Mouse (Mus musculus) stomach, embryonic 14.5 days (tissue): ENCODE results near the gene Pfpl. TPM values are rescaled to one million over a fixed set of nuclear protein-coding genes. Genes with fewer than 3 reads are reported as not detected.
A peak's percentile ranks its signal among the peaks of the same experiment; 100 is the strongest.

Experiments used
- ATAC-seq: fragments of 200-750 bp; cut with Nextera tagmentation; 2 replicates; pipeline ENCODE4 v1.8.0; 2017; ENCODE audit warnings: low read depth, moderate TSS enrichment; ENCODE audit not compliant: insufficient number of reproducible peaks, insufficient read depth, low FRiP score
- H3K27ac ChIP-seq: fragments of 300-500 bp; sonication (generic); 2 replicates; pipeline ENCODE4 v1.5.1; 2014; ENCODE audit warnings: mild to moderate bottlenecking, low read length, moderate library complexity, mixed read lengths
- H3K27me3 ChIP-seq: fragments of 300-500 bp; sonication (generic); 2 replicates; pipeline ENCODE4 v1.6.1; 2014; ENCODE audit warnings: low read length, control low read depth, mixed read lengths; ENCODE audit not compliant: control insufficient read depth, insufficient read depth
- H3K36me3 ChIP-seq: fragments of 300-500 bp; sonication (generic); 2 replicates; pipeline ENCODE4 v1.6.1; 2014; ENCODE audit warnings: mild to moderate bottlenecking, control low read depth, low read length, moderate library complexity, mixed read lengths; ENCODE audit not compliant: control insufficient read depth, insufficient read depth
- H3K4me1 ChIP-seq: fragments of 300-500 bp; sonication (generic); 2 replicates; pipeline ENCODE4 v1.6.1; 2014; ENCODE audit warnings: low read length, control low read depth, mixed read lengths; ENCODE audit not compliant: control insufficient read depth, insufficient read depth
- H3K4me2 ChIP-seq: fragments of 300-500 bp; sonication (generic); replicated peaks from 2 replicates; pipeline ENCODE4 v1.6.1; 2014; ENCODE audit warnings: low read depth, low read length, control low read depth
- H3K4me3 ChIP-seq: fragments of 300-500 bp; sonication (generic); 2 replicates; pipeline ENCODE4 v1.5.1; 2014; ENCODE audit warnings: low read depth, low read length, control low read depth
- H3K9ac ChIP-seq: fragments of 300-500 bp; sonication (generic); replicated peaks from 2 replicates; pipeline ENCODE4 v1.6.1; 2014; ENCODE audit warnings: low read depth, mild to moderate bottlenecking, control low read depth, low read length, moderate library complexity, mixed read lengths
- H3K9me3 ChIP-seq: fragments of 300-500 bp; sonication (generic); 2 replicates; pipeline ENCODE4 v1.6.1; 2016; ENCODE audit warnings: low read depth, low read length, control low read depth; ENCODE audit not compliant: control insufficient read depth
- WGBS: fragments of 180-500 bp; shearing (Covaris S2); extraction: QIAGEN DNeasy Blood & Tissue Kit; methylation state at CpG from one replicate; pipeline ENCODE4 v1.1.7; 2014; 5-methylcytosine and 5-hydroxymethylcytosine counted together
- polyA plus RNA-seq: library from polyadenylated mRNA; unstranded; fragments of >200 nt; fragmentation: Nextera tagmentation; extraction: Ambion mirVana; gene quantifications from 2 replicates; pipeline ENCODE4 v1.2.1, GENCODE M21; 2014

The Pfpl gene
- not detected in 2 replicates for polyA plus RNA-seq

GRCm38 (mm10) chr19:12427605-12428004 lies at the start of gene Pfpl:
TSS of gene Pfpl (plus strand) at chr19:12427905.
- H3K27me3 ChIP-seq, result no peaks in the 10 kb centered on the region
- no peak for ATAC-seq
- H3K4me2 ChIP-seq, result no peak within 1 kb of the TSS
- H3K4me1 ChIP-seq, result no peaks in the 10 kb centered on the region
- H3K4me3 ChIP-seq, result no peak within 1 kb of the TSS
- H3K27ac ChIP-seq, result no peak within 1 kb of the TSS
- no peak within 1 kb of the TSS for H3K9ac ChIP-seq
- WGBS, result 96% methylated on average over 6 of the region's 6 CpGs
- H3K36me3 ChIP-seq, result no peaks in the 10 kb centered on the region
- H3K9me3 ChIP-seq, result no peaks in the 10 kb centered on the region

DNA sequence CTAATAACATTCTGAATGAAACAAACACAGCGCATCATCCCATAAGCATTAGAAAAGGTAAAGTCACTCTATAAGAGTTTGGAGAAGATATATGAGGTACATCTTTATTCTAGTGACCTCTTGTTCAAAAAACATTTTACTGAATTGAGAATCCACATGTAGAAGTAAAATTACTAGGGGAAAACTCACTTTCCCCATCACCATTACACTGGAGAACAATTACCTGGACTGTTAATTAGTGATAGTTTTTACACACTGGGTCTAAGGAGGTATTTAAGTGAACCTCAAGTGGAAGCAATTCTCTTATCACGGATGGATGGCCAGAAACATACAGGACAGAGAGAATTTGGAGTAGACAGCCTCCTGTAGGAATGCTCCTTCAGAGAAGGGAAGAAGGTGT lies 40.7 kb upstream of the Pfpl start, which contains the start of gene Olfr1440:
Gene Olfr1440, plus strand, starts transcription at position 301 of the 400 bp plus-strand sequence.
- no peak within 1 kb of the TSS for H3K27ac ChIP-seq
- H3K36me3 ChIP-seq, result no peaks in the 10 kb centered on the region
- ATAC-seq, result no peak
- no peaks in the 10 kb centered on the region for H3K4me1 ChIP-seq
- no peaks in the 10 kb centered on the region for H3K9me3 ChIP-seq
- H3K4me3 ChIP-seq, result no peak within 1 kb of the TSS
- 76% methylated on average over 2 of the region's 2 CpGs for WGBS
- H3K9ac ChIP-seq, result no peak within 1 kb of the TSS
- no peak within 1 kb of the TSS for H3K4me2 ChIP-seq
- no peaks in the 10 kb centered on the region for H3K27me3 ChIP-seq

DNA sequence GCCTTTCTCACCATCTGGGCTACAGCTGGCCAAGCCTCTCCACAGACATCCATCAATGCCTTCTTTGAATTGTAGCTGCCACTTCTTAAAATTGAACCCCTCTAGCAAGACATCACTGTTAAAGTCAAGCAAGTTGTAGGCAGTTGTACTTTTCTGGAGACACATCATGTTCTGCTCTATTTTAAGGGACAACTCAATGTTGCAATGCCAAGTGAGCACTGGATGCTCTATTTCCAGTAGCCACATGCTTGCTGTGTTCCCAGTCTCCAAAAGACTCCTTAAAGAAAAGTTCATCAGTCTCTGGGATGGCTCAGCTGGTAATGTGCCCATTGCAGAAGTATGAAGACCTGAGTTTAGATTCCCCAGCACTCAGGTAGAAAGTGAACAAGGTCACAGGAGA lies 14.0 kb upstream of the Pfpl start:
- H3K36me3 ChIP-seq, result no peaks in the 10 kb centered on the region
- H3K27me3 ChIP-seq, result no peaks in the 10 kb centered on the region
- no peaks in the 10 kb centered on the region for H3K9me3 ChIP-seq
- H3K4me2 ChIP-seq, result no peak overlapping the region
- H3K4me3 ChIP-seq, result no peak overlapping the region
- no peak overlapping the region for H3K9ac ChIP-seq
- H3K4me1 ChIP-seq, result no peaks in the 10 kb centered on the region
- H3K27ac ChIP-seq, result no peak overlapping the region
- no peak for ATAC-seq

DNA sequence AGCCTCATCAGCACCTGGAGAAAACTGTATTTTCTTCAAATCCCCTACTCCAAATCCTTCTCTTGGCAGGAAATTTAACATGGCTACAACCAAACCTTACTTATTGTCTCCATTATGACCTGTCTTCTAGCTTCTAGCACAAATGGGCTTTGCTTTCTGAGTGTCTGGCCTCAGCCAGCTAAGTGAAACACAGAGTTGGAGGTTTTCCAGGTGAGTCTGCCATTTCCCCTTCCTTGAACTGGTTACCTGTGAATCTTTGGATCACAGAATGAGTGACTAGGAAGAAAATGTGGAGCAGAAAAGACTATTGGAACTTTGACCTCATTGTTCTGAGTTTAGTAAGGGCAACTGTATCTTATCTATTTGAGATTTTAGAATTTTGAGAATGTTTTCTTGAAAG lies 10.3 kb upstream of the Pfpl start, which contains the start of gene Olfr1441:
Gene Olfr1441, plus strand, starts transcription at position 73 of the 400 bp plus-strand sequence.
- no peak for ATAC-seq
- no peak within 1 kb of the TSS for H3K4me3 ChIP-seq
- no peak within 1 kb of the TSS for H3K27ac ChIP-seq
- no peaks in the 10 kb centered on the region for H3K4me1 ChIP-seq
- H3K4me2 ChIP-seq, result no peak within 1 kb of the TSS
- H3K27me3 ChIP-seq, result no peaks in the 10 kb centered on the region
- no peaks in the 10 kb centered on the region for H3K36me3 ChIP-seq
- no peaks in the 10 kb centered on the region for H3K9me3 ChIP-seq
- H3K9ac ChIP-seq, result no peak within 1 kb of the TSS

DNA sequence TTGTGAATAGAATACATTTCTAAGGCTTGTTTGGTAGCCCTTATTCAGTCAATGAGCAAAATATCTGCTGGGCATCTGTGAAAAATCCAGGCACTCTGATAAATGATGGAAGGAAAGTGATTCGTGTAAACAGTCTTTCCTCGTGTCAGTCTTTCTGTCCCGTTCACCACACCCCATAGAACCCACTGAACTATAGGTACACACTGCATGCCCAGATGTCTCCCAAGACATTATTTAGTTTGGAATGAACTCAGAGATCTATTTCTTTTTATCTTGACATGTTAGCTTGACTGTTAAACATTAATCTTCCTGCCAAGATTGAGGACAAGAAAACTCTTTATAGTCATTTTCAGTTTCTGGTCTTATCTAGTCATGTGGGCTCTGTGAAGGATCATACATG lies 9.4 kb upstream of the Pfpl start:
- no peaks in the 10 kb centered on the region for H3K27me3 ChIP-seq
- H3K4me2 ChIP-seq, result no peak overlapping the region
- no peak for ATAC-seq
- H3K9me3 ChIP-seq, result no peaks in the 10 kb centered on the region
- 43% methylated on average over 3 of the region's 3 CpGs for WGBS
- no peak overlapping the region for H3K27ac ChIP-seq
- H3K4me3 ChIP-seq, result no peak overlapping the region
- H3K9ac ChIP-seq, result no peak overlapping the region
- no peaks in the 10 kb centered on the region for H3K36me3 ChIP-seq
- no peaks in the 10 kb centered on the region for H3K4me1 ChIP-seq

GRCm38 (mm10) chr19:12420555-12420954 lies 7.2 kb upstream of the Pfpl start:
- 73% methylated on average over 6 of the region's 6 CpGs for WGBS

DNA sequence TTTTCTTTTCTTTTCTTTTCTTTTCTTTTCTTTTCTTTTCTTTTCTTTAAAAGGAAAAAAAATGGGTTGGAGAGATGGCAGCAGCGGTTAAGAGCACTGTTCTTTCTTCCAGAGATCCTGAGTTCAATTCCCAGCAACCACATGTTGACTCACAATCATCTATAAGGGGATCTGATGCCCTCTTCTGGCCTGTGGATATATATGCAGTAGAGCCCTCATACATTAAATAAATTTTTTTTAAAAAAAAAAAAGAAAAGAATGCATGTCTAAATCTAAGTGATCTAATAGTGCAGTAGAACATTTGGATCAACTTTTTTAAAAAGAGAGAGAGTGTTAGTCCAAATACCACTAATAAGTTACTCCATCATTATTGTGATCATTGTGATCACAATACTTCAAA lies 6.0 kb upstream of the Pfpl start:
- H3K4me2 ChIP-seq, result no peak overlapping the region
- H3K4me3 ChIP-seq, result no peak overlapping the region
- H3K9me3 ChIP-seq, result no peaks in the 10 kb centered on the region
- no peaks in the 10 kb centered on the region for H3K36me3 ChIP-seq
- 77% methylated on average over 1 of the region's 1 CpGs for WGBS
- ATAC-seq, result no peak
- no peak overlapping the region for H3K27ac ChIP-seq
- H3K27me3 ChIP-seq, result no peaks in the 10 kb centered on the region
- H3K9ac ChIP-seq, result no peak overlapping the region
- no peaks in the 10 kb centered on the region for H3K4me1 ChIP-seq

More at GRCm38 (mm10) chr19:12420555-12420954, 7.2 kb upstream of the Pfpl start:
- Histone ChIP-seq H3K27me3 (no peaks in the 10 kb centered on the region), H3K4me3 (no peak overlapping the region), H3K4me2 (no peak overlapping the region), H3K9me3 (no peaks in the 10 kb centered on the region), H3K4me1 (no peaks in the 10 kb centered on the region), H3K27ac (no peak overlapping the region), H3K9ac (no peak overlapping the region), H3K36me3 (no peaks in the 10 kb centered on the region)
- ATAC-seq, result no peak

GRCm38 (mm10) chr19:12427101-12427500 lies 604 bp upstream of the Pfpl start:
- Histone ChIP-seq H3K9me3 (no peaks in the 10 kb centered on the region), H3K9ac (no peak overlapping the region), H3K4me2 (no peak overlapping the region), H3K27ac (no peak overlapping the region), H3K4me1 (no peaks in the 10 kb centered on the region), H3K4me3 (no peak overlapping the region), H3K27me3 (no peaks in the 10 kb centered on the region), H3K36me3 (no peaks in the 10 kb centered on the region)
- WGBS, result 68% methylated on average over 5 of the region's 5 CpGs
- no peak for ATAC-seq

GRCm38 (mm10) chr19:12433033-12433432 lies 5.3 kb downstream of the Pfpl start:
- 22% methylated on average over 2 of the region's 2 CpGs for WGBS
- Histone ChIP-seq H3K9ac (no peak overlapping the region), H3K27ac (no peak overlapping the region), H3K36me3 (no peaks in the 10 kb centered on the region), H3K9me3 (no peaks in the 10 kb centered on the region), H3K27me3 (no peaks in the 10 kb centered on the region), H3K4me3 (no peak overlapping the region), H3K4me2 (no peak overlapping the region), H3K4me1 (no peaks in the 10 kb centered on the region)
- 0 out of 2 replicates have a peak, but pooled peaks have one; percentile 46 for ATAC-seq
